Mouse (Mus musculus) hindbrain, embryonic 13.5 days (tissue): Measurements from ENCODE around the gene Mcfd2. TPM values are rescaled to one million over a fixed set of nuclear protein-coding genes. Genes with fewer than 3 reads are reported as not detected.

Experiments
- ATAC-seq: fragments of 200-750 bp; cut with Nextera tagmentation; 2 replicates; pipeline ENCODE4 v1.8.0; 2017; ENCODE audit warnings: moderate TSS enrichment; ENCODE audit not compliant: low FRiP score
- H3K27ac ChIP-seq: fragments of 300-500 bp; sonication (generic); 2 replicates; pipeline ENCODE4 v1.5.1; 2015; ENCODE audit warnings: inconsistent platforms, mild to moderate bottlenecking, moderate library complexity
- H3K27me3 ChIP-seq: fragments of 300-500 bp; sonication (generic); 2 replicates; pipeline ENCODE4 v1.6.1; 2015; ENCODE audit warnings: mild to moderate bottlenecking, inconsistent platforms
- H3K36me3 ChIP-seq: fragments of 300-500 bp; sonication (generic); 2 replicates; pipeline ENCODE4 v1.6.1; 2015; ENCODE audit warnings: mild to moderate bottlenecking, inconsistent platforms
- H3K4me1 ChIP-seq: fragments of 300-500 bp; sonication (generic); replicated peaks from 2 replicates; pipeline ENCODE4 v1.6.1; 2015; ENCODE audit warnings: inconsistent platforms
- H3K4me2 ChIP-seq: fragments of 300-500 bp; sonication (generic); 2 replicates; pipeline ENCODE4 v1.6.1; 2015; ENCODE audit warnings: inconsistent platforms, mild to moderate bottlenecking, moderate library complexity
- H3K4me3 ChIP-seq: fragments of 300-500 bp; sonication (generic); 2 replicates; pipeline ENCODE4 v1.5.1; 2015; ENCODE audit warnings: mild to moderate bottlenecking, inconsistent platforms
- H3K9ac ChIP-seq: fragments of 300-500 bp; sonication (generic); 2 replicates; pipeline ENCODE4 v1.6.1; 2015; ENCODE audit warnings: mild to moderate bottlenecking, inconsistent platforms
- H3K9me3 ChIP-seq: fragments of 300-500 bp; sonication (generic); 2 replicates; pipeline ENCODE4 v1.6.1; 2016; ENCODE audit warnings: inconsistent platforms
- WGBS: fragments of 180-500 bp; shearing (Covaris S2); methylation state at CpG from one replicate; pipeline ENCODE4 v1.1.7; 2015; 5-methylcytosine and 5-hydroxymethylcytosine counted together
- polyA plus RNA-seq: library from polyadenylated mRNA; unstranded; fragments of >200 nt; fragmentation: Nextera tagmentation; extraction: Ambion mirVana; gene quantifications from 2 replicates; pipeline ENCODE4 v1.2.1, GENCODE M21; 2015

Gene Mcfd2
- 48.2 and 50.9 TPM in 2 replicates for polyA plus RNA-seq

- peak; percentile 89 for ATAC-seq
- Histone ChIP-seq H3K9me3 (peaks cover 10% of the 10 kb centered on the region), H3K27me3 (no peaks in the 10 kb centered on the region), H3K9ac (peak within 1 kb of the TSS; percentile 95), H3K36me3 (peaks cover 26% of the 10 kb centered on the region), H3K27ac (peak within 1 kb of the TSS; percentile 78), H3K4me1 (peaks cover 21% of the 10 kb centered on the region), H3K4me3 (peak within 1 kb of the TSS; percentile 88), H3K4me2 (peak within 1 kb of the TSS; percentile 74)
- under 1% methylated on average over 35 of the region's 41 CpGs for WGBS
Measured at GRCm38 (mm10) chr17:87265792-87266186, at the start of gene Mcfd2. Mcfd2 (minus strand) TSS chr17:87265935.

GRCm38 (mm10) chr17:87315021-87315531, 49.3 kb upstream of the Mcfd2 start:
- H3K9ac ChIP-seq = no peak overlapping the region
- 8% methylated on average over 9 of the region's 9 CpGs for WGBS

DNA sequence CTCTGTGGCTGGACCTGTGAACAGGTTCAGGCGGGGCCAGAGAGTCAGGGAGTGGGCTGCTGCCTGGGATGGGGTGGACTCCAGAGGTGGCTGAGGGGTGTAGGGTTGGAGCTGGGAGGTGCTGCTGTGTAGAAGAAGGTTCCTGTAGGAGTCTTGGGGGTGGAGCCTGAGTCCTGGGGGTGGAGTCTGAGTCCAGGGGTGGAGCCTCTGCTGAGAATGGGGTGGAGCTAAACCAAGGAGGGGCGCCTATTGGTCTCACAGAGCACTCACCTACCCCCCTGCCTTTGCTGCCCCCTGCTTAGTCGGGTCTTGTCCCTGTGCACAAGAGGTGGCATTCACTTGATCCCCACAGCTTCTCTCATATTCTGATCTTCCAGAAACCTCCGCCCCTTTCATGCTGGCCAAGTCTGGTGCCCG, 48.8 kb upstream of the Mcfd2 start:
- H3K9me3 ChIP-seq = no peaks in the 10 kb centered on the region
- H3K9ac ChIP-seq = no peak overlapping the region
- H3K4me2 ChIP-seq = no peak overlapping the region
- peaks cover 1% of the 10 kb centered on the region; the same call in 1 of the 2 replicates for H3K36me3 ChIP-seq
- H3K4me1 ChIP-seq = peaks cover 31% of the 10 kb centered on the region
- no peak overlapping the region for H3K27ac ChIP-seq
- H3K27me3 ChIP-seq = no peaks in the 10 kb centered on the region
- no peak overlapping the region for H3K4me3 ChIP-seq
- ATAC-seq = peak; percentile 53
- 59% methylated on average over 5 of the region's 5 CpGs for WGBS

More at GRCm38 (mm10) chr17:87315021-87315531, 49.3 kb upstream of the Mcfd2 start:
- H3K4me3 ChIP-seq = no peak overlapping the region
- no peak overlapping the region for H3K4me2 ChIP-seq
- no peaks in the 10 kb centered on the region for H3K36me3 ChIP-seq
- no peaks in the 10 kb centered on the region for H3K27me3 ChIP-seq
- no peak overlapping the region for H3K27ac ChIP-seq
- peaks cover 31% of the 10 kb centered on the region for H3K4me1 ChIP-seq
- H3K9me3 ChIP-seq = no peaks in the 10 kb centered on the region
- ATAC-seq = peak; percentile 70

DNA sequence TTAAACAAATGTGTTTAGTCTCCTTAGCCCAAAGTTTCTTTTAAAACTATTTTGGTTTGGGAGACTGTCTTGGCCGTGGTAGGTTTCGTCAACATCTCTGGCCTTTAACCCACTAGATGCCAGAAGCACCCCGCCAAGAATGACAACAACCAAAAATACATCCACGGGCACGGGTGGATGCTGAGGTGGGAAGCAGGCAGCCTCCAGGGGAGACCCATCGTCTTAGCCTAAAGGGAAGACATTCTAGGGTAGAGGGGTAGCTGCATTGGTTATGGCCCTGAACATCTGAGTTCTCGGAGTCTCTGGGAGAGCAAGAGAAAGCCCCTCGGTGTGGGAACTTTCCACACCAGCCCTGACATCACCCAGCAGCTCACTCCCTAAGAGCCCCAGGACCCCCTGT, 48.4 kb upstream of the Mcfd2 start:
- 87% methylated on average over 8 of the region's 8 CpGs for WGBS
- no peak overlapping the region for H3K4me3 ChIP-seq
- no peak overlapping the region for H3K4me2 ChIP-seq
- H3K27ac ChIP-seq = no peak overlapping the region
- H3K9me3 ChIP-seq = no peaks in the 10 kb centered on the region
- ATAC-seq = no peak
- H3K27me3 ChIP-seq = no peaks in the 10 kb centered on the region
- H3K4me1 ChIP-seq = peaks cover 31% of the 10 kb centered on the region
- peaks cover 5% of the 10 kb centered on the region; the same call in 1 of the 2 replicates for H3K36me3 ChIP-seq
- H3K9ac ChIP-seq = no peak overlapping the region

GRCm38 (mm10) chr17:87312924-87313870, 47.5 kb upstream of the Mcfd2 start:
- no peak overlapping the region for H3K4me2 ChIP-seq
- WGBS = 64% methylated on average over 18 of the region's 18 CpGs
- ATAC-seq = no peak

GRCm38 (mm10) chr17:87312351-87312750, 46.6 kb upstream of the Mcfd2 start:
- no peaks in the 10 kb centered on the region for H3K9me3 ChIP-seq
- H3K4me3 ChIP-seq = no peak overlapping the region
- WGBS = 39% methylated on average over 12 of the region's 12 CpGs
- no peak for ATAC-seq
- no peaks in the 10 kb centered on the region for H3K27me3 ChIP-seq
- no peak overlapping the region for H3K4me2 ChIP-seq
- no peak overlapping the region for H3K9ac ChIP-seq
- H3K4me1 ChIP-seq = peaks cover 25% of the 10 kb centered on the region
- H3K36me3 ChIP-seq = peaks cover 6% of the 10 kb centered on the region; the same call in 1 of the 2 replicates
- no peak overlapping the region for H3K27ac ChIP-seq

More at GRCm38 (mm10) chr17:87312924-87313870, 47.5 kb upstream of the Mcfd2 start:
- Histone ChIP-seq H3K4me3 (no peak overlapping the region), H3K4me1 (peaks cover 31% of the 10 kb centered on the region), H3K27ac (no peak overlapping the region), H3K27me3 (no peaks in the 10 kb centered on the region), H3K36me3 (peaks cover 6% of the 10 kb centered on the region; the same call in 1 of the 2 replicates), H3K9ac (0 out of 2 replicates have a peak overlapping the region, but pooled peaks have one; percentile 2), H3K9me3 (no peaks in the 10 kb centered on the region)

- Histone ChIP-seq H3K27ac (no peak overlapping the region), H3K4me1 (peaks cover 22% of the 10 kb centered on the region), H3K9me3 (no peaks in the 10 kb centered on the region), H3K27me3 (no peaks in the 10 kb centered on the region), H3K9ac (no peak overlapping the region), H3K36me3 (peaks cover 6% of the 10 kb centered on the region; the same call in 1 of the 2 replicates), H3K4me3 (no peak overlapping the region), H3K4me2 (no peak overlapping the region)
- 89% methylated on average over 7 of the region's 7 CpGs for WGBS
- no peak for ATAC-seq
Measured at GRCm38 (mm10) chr17:87310497-87310896, 44.8 kb upstream of the Mcfd2 start.

- Histone ChIP-seq H3K4me2 (no peak overlapping the region), H3K4me3 (no peak overlapping the region), H3K36me3 (peaks cover 6% of the 10 kb centered on the region; the same call in 1 of the 2 replicates), H3K27ac (no peak overlapping the region), H3K27me3 (no peaks in the 10 kb centered on the region), H3K9ac (no peak overlapping the region), H3K4me1 (peaks cover 14% of the 10 kb centered on the region), H3K9me3 (no peaks in the 10 kb centered on the region)
- WGBS = 82% methylated on average over 12 of the region's 12 CpGs
- no peak for ATAC-seq
Measured at GRCm38 (mm10) chr17:87309073-87309788, 43.5 kb upstream of the Mcfd2 start.

- no peak overlapping the region for H3K4me3 ChIP-seq
- H3K9ac ChIP-seq = no peak overlapping the region
- no peak overlapping the region for H3K4me2 ChIP-seq
- no peaks in the 10 kb centered on the region for H3K27me3 ChIP-seq
- no peak overlapping the region for H3K27ac ChIP-seq
- no peak for ATAC-seq
- no peaks in the 10 kb centered on the region for H3K4me1 ChIP-seq
- no peaks in the 10 kb centered on the region for H3K9me3 ChIP-seq
- H3K36me3 ChIP-seq = peaks cover 6% of the 10 kb centered on the region; the same call in 1 of the 2 replicates
- WGBS = 84% methylated on average over 8 of the region's 8 CpGs
Measured at GRCm38 (mm10) chr17:87306746-87307145, 41.0 kb upstream of the Mcfd2 start.

DNA sequence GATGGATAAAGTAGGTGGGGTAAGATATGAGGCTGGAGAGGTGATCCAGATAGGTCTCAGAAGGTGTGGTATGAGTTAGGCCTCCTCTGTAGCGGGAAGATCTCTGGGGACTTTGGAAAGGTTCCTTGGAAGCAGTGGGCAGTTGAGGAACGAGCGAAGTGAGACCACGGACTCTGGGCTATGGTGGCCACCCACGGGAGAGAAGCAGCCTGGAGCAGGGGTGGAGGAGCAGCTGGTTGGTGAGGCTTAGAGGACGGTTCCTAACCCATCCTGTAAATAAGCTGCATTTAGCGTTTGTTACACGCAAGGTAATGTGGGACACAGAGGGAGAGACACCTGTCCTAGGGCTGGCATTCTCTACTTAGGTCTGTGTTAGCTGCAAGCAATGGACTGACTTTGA, 39.3 kb upstream of the Mcfd2 start:
- no peak for ATAC-seq
- Histone ChIP-seq H3K27ac (no peak overlapping the region), H3K4me2 (no peak overlapping the region), H3K36me3 (peaks cover 6% of the 10 kb centered on the region; the same call in 1 of the 2 replicates), H3K27me3 (no peaks in the 10 kb centered on the region), H3K4me1 (no peaks in the 10 kb centered on the region), H3K9me3 (no peaks in the 10 kb centered on the region), H3K4me3 (no peak overlapping the region), H3K9ac (no peak overlapping the region)
- WGBS = 93% methylated on average over 8 of the region's 8 CpGs

GRCm38 (mm10) chr17:87304151-87304894, 38.6 kb upstream of the Mcfd2 start:
- Histone ChIP-seq H3K4me3 (no peak overlapping the region), H3K9me3 (no peaks in the 10 kb centered on the region), H3K9ac (no peak overlapping the region), H3K36me3 (peaks cover 3% of the 10 kb centered on the region; the same call in 1 of the 2 replicates), H3K27me3 (no peaks in the 10 kb centered on the region), H3K4me1 (no peaks in the 10 kb centered on the region), H3K4me2 (no peak overlapping the region), H3K27ac (no peak overlapping the region)
- WGBS = 89% methylated on average over 11 of the region's 11 CpGs
- no peak for ATAC-seq
